Mouse (Mus musculus) stomach, embryonic 14.5 days (tissue): ENCODE results near the gene Mtfr2. TPM values are rescaled to one million over a fixed set of nuclear protein-coding genes. Genes with fewer than 3 reads are reported as not detected.

Experiments
- ATAC-seq: fragments of 200-750 bp; cut with Nextera tagmentation; 2 replicates; pipeline ENCODE4 v1.8.0; 2017; ENCODE audit warnings: low read depth, moderate TSS enrichment; ENCODE audit not compliant: insufficient number of reproducible peaks, insufficient read depth, low FRiP score
- H3K27ac ChIP-seq: fragments of 300-500 bp; sonication (generic); 2 replicates; pipeline ENCODE4 v1.5.1; 2014; ENCODE audit warnings: mild to moderate bottlenecking, low read length, moderate library complexity, mixed read lengths
- H3K27me3 ChIP-seq: fragments of 300-500 bp; sonication (generic); 2 replicates; pipeline ENCODE4 v1.6.1; 2014; ENCODE audit warnings: low read length, control low read depth, mixed read lengths; ENCODE audit not compliant: control insufficient read depth, insufficient read depth
- H3K36me3 ChIP-seq: fragments of 300-500 bp; sonication (generic); 2 replicates; pipeline ENCODE4 v1.6.1; 2014; ENCODE audit warnings: mild to moderate bottlenecking, control low read depth, low read length, moderate library complexity, mixed read lengths; ENCODE audit not compliant: control insufficient read depth, insufficient read depth
- H3K4me1 ChIP-seq: fragments of 300-500 bp; sonication (generic); 2 replicates; pipeline ENCODE4 v1.6.1; 2014; ENCODE audit warnings: low read length, control low read depth, mixed read lengths; ENCODE audit not compliant: control insufficient read depth, insufficient read depth
- H3K4me2 ChIP-seq: fragments of 300-500 bp; sonication (generic); replicated peaks from 2 replicates; pipeline ENCODE4 v1.6.1; 2014; ENCODE audit warnings: low read depth, low read length, control low read depth
- H3K4me3 ChIP-seq: fragments of 300-500 bp; sonication (generic); 2 replicates; pipeline ENCODE4 v1.5.1; 2014; ENCODE audit warnings: low read depth, low read length, control low read depth
- H3K9ac ChIP-seq: fragments of 300-500 bp; sonication (generic); replicated peaks from 2 replicates; pipeline ENCODE4 v1.6.1; 2014; ENCODE audit warnings: low read depth, mild to moderate bottlenecking, control low read depth, low read length, moderate library complexity, mixed read lengths
- H3K9me3 ChIP-seq: fragments of 300-500 bp; sonication (generic); 2 replicates; pipeline ENCODE4 v1.6.1; 2016; ENCODE audit warnings: low read depth, low read length, control low read depth; ENCODE audit not compliant: control insufficient read depth
- WGBS: fragments of 180-500 bp; shearing (Covaris S2); extraction: QIAGEN DNeasy Blood & Tissue Kit; methylation state at CpG from one replicate; pipeline ENCODE4 v1.1.7; 2014; 5-methylcytosine and 5-hydroxymethylcytosine counted together
- polyA plus RNA-seq: library from polyadenylated mRNA; unstranded; fragments of >200 nt; fragmentation: Nextera tagmentation; extraction: Ambion mirVana; gene quantifications from 2 replicates; pipeline ENCODE4 v1.2.1, GENCODE M21; 2014

The Mtfr2 gene
- polyA plus RNA-seq, 1 experiment from 2014 or later: 3.7 TPM

DNA sequence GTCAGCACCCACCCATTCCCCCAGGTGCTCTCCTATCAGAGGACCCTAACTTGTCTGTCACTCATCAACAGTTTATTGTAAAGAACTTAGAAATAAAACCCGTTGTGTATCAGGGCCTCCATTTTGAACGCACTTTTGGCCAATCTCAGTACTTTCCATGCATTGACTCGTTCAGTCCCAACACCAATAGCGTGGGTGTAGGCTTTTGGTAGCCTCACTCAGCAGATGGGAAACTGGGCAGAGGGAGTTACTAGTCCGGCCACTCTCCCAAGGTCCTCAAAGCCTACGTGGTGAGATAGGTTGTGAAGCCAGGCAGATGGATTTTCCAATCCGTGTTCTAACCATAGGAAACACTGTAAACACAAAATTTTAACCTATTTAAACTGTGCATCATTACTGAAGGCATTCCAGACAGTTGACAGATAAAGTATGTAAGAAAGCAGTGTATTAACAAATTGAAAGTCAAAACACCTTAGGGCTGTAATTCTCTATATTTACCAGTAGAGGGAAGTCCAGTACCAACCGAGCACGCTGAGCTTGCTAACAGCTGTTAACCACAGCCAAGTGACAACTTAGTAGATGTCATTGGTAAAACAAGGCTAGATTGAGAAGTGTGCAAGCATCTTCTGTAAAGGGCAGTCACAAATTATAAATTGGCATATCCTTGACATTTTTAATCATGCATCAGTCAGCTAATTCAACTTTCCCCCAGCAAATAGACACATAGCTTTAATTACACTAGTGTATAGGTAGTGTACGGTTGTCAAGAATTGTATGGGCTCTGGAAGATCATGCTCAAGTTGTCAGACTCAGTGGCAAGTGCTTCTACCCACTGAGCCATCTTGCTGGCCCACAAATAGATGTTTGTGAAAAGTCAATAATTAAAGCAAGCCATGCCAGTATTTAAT, 14.2 kb downstream of the Mtfr2 start:
- Histone ChIP-seq H3K4me1 (no peaks in the 10 kb centered on the region), H3K27me3 (no peaks in the 10 kb centered on the region), H3K9ac (no peak overlapping the region), H3K4me2 (no peak overlapping the region), H3K4me3 (no peak overlapping the region), H3K9me3 (no peaks in the 10 kb centered on the region), H3K36me3 (no peaks in the 10 kb centered on the region; the same call in 1 of the 2 replicates), H3K27ac (no peak overlapping the region)
- ATAC-seq: no peak; the same call in 1 of the 2 replicates
- 62% methylated on average over 10 of the region's 10 CpGs for WGBS

DNA sequence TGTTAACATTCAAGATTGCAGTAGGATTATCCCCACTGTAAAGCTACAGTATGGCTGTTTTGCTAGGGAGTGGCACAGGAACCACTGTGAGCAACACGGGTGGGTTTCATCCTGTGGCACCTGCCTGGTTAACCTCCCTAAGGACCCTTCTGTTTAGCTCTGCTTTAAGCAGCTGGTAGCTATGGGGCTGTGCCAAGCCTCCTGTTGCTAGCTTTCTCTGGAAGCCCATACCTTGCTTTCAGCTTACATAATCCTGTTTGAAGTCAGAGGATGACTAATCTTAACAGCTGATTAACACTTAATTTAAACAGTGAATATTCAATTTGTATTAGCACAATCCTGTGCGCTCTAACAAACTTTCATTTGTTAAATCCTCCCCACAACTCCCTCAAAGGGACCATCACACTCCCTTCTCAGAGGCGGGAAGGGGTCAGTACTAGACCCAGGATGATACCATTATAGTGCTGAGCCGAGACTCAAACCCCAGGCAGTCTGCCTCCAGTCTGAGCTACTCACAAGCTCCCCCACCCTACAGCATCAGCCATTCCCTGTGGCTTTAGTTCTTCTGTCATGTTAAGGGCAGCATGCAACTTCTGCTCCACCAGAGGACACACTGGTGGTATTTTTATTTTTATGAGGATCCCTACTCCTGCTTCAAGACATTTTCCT, 15.0 kb downstream of the Mtfr2 start:
- Histone ChIP-seq H3K9ac (no peak overlapping the region), H3K9me3 (no peaks in the 10 kb centered on the region), H3K27me3 (no peaks in the 10 kb centered on the region), H3K36me3 (no peaks in the 10 kb centered on the region; the same call in 1 of the 2 replicates), H3K4me2 (no peak overlapping the region), H3K27ac (no peak overlapping the region), H3K4me1 (no peaks in the 10 kb centered on the region), H3K4me3 (no peak overlapping the region)
- WGBS: 62% methylated on average over 4 of the region's 4 CpGs
- ATAC-seq: no peak

DNA sequence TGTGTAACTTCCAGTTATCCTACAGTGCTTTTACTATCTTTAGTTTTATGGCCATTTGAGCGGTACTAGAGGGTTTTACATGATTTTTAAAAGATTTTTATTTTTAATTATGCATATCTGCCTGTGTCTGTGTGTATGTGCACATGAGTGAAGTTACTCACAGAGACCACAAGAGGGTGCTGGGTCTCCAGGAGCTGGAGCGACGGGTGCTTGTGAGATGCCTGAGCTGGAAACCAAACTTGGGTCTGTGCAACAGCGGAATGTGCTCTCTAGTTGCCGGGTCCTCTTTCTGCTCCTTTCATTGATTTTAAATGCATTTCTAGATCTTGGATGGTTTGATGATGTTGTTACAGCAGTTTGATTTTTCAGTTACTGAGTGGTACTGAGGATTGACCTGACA, 24.5 kb downstream of the Mtfr2 start:
- Histone ChIP-seq H3K4me2 (no peak overlapping the region), H3K4me3 (no peak overlapping the region), H3K9me3 (no peaks in the 10 kb centered on the region), H3K27ac (no peak overlapping the region), H3K9ac (no peak overlapping the region), H3K36me3 (no peaks in the 10 kb centered on the region), H3K4me1 (no peaks in the 10 kb centered on the region), H3K27me3 (no peaks in the 10 kb centered on the region)
- 93% methylated on average over 5 of the region's 5 CpGs for WGBS
- ATAC-seq: no peak

DNA sequence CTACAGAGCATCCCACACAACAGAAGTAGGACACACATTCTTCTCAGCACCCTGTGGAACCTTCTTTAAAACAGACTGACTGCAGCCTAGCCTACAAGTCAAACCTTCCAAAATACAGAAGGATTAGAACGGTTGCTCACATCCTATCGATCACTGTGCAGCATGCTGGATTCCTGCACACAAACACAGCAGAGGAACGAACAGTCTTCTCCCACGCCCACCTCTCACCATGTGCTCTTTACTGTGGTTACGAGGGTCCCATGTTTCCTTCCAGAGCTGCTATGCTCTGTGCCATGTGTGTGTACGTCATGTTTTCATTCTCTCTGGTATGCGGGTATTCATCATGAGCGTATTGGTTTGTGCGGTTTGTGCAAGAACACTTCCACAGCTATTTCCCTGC, 30.1 kb downstream of the Mtfr2 start:
- H3K4me2 ChIP-seq: no peak overlapping the region
- no peak overlapping the region for H3K27ac ChIP-seq
- no peak for ATAC-seq
- 83% methylated on average over 9 of the region's 9 CpGs for WGBS
- no peaks in the 10 kb centered on the region for H3K4me1 ChIP-seq
- H3K9ac ChIP-seq: no peak overlapping the region
- H3K27me3 ChIP-seq: no peaks in the 10 kb centered on the region
- H3K36me3 ChIP-seq: no peaks in the 10 kb centered on the region
- H3K4me3 ChIP-seq: no peak overlapping the region
- H3K9me3 ChIP-seq: no peaks in the 10 kb centered on the region

DNA sequence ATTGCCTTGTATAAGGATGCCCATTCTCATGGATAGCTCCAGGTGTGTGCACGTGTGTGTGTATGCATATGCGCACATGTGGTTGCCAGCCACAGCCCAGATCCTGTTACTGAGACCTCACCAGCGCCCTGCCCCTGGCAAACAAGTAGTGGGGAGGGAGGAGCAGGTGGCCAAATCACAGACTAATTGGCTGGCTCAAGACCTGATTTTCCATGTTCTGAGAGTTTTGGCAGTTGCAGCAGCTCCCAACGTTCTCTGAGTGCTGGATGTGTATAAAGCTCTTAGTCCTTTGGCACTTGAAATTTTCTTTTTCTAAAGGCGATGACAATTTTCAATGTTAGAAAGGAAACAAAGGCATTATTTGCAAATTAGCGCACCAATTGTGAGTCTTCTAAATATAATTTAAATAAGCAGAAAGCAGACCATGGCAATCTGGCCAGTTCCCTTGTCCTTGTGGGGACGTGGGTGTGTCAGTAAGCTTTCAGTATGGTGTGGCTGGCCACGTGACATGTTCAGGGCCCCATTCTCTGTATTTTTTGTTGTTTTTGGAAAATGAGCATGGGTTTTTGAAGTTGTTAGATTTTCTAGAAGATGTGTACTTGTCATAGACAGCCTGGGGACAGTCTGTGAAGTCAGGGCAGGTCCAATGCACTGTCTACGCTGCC, 31.6 kb downstream of the Mtfr2 start:
- H3K9me3 ChIP-seq: no peaks in the 10 kb centered on the region
- H3K27me3 ChIP-seq: no peaks in the 10 kb centered on the region
- no peak for ATAC-seq
- 80% methylated on average over 9 of the region's 9 CpGs for WGBS
- H3K4me1 ChIP-seq: no peaks in the 10 kb centered on the region
- H3K9ac ChIP-seq: no peak overlapping the region
- no peak overlapping the region for H3K27ac ChIP-seq
- no peaks in the 10 kb centered on the region for H3K36me3 ChIP-seq
- H3K4me3 ChIP-seq: no peak overlapping the region
- no peak overlapping the region for H3K4me2 ChIP-seq

DNA sequence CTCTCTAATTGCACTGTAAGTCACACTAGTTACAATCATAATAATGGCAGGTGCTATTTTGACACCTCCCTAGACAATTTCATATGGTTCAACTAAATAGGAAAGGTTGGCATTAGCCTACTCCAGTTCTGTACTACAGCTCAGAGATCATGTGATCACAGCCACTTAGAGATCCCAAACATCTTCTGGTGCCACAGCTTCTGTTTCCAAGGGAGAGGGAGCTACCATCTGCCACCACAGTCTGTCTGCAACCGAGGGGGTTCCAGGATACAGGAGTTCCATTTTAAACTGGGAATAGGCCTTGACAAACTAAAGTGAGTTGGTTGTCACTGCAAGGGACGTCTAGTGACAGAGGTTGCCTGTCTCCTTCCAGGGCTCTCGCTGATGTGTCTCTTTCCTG, 33.2 kb downstream of the Mtfr2 start:
- Histone ChIP-seq H3K4me3 (no peak overlapping the region), H3K36me3 (no peaks in the 10 kb centered on the region), H3K27ac (no peak overlapping the region), H3K4me1 (no peaks in the 10 kb centered on the region), H3K4me2 (no peak overlapping the region), H3K27me3 (no peaks in the 10 kb centered on the region), H3K9ac (no peak overlapping the region), H3K9me3 (no peaks in the 10 kb centered on the region)
- WGBS: 86% methylated on average over 3 of the region's 3 CpGs
- ATAC-seq: no peak

DNA sequence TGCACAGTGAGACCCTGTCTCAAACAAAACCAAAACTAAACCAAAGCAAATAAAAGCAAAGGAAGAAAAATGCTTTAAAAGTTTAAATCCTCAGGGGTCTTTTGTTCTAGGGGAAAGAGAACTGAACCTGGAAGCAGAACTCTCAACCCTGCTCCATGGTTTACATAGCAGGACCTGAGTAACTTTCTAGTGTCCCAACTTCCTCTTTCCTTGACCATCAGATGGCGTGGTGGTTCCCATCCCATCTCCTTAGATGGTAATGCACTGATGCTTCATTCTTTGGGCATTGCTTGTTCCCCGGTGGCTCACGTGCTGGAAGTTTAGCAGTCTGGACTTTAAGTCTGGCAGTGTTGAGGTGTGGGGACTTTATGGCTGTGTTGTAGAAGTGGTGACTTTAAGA, 33.8 kb downstream of the Mtfr2 start:
- Histone ChIP-seq H3K4me1 (no peaks in the 10 kb centered on the region), H3K27ac (no peak overlapping the region), H3K36me3 (no peaks in the 10 kb centered on the region), H3K9ac (no peak overlapping the region), H3K4me3 (no peak overlapping the region), H3K27me3 (no peaks in the 10 kb centered on the region), H3K4me2 (no peak overlapping the region), H3K9me3 (no peaks in the 10 kb centered on the region)
- WGBS: 76% methylated on average over 3 of the region's 3 CpGs
- ATAC-seq: no peak

DNA sequence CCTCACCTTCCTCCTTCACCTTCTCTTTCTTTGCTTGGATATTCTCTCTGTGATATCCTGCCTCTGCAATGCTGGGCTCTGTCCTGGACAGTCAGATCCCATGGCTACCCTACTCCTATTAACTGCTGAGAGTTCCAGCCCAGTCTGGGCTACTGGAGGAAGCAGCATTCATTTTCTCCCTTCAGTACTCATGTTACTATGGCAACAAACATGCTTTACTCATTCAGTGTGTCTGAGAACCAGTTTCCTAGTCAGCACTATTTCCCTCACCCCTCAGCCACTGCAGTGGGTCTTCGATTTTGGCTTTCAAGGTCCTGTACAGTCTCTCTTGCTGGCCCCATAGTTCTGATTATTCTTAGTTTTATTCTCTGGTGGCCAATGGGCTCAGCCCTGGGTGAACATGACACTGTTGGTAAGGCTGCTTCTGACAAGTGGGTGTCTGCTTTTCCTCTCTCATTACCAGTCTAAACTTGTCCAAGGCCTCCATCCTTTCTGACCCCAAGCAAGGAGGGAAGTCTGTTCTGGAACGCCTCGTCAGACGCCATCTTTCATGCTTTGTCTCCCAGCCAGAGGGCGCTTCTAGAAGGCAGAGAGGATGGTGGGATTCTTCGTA, 35.3 kb downstream of the Mtfr2 start:
- Histone ChIP-seq H3K27ac (no peak overlapping the region), H3K9ac (no peak overlapping the region), H3K36me3 (no peaks in the 10 kb centered on the region), H3K9me3 (no peaks in the 10 kb centered on the region), H3K4me3 (no peak overlapping the region), H3K27me3 (no peaks in the 10 kb centered on the region), H3K4me1 (no peaks in the 10 kb centered on the region), H3K4me2 (no peak overlapping the region)
- WGBS: 72% methylated on average over 6 of the region's 6 CpGs
- ATAC-seq: no peak
